Mouse (Mus musculus) adrenal gland (tissue): ENCODE measurements around the gene Senp3.

ENCODE experiments used
- intact Hi-C: fragments of 180-260 bp; cut with DNase I; formaldehyde crosslinking; loops from one replicate; pipeline ENCODE4 v1.15.1; 2025

The Senp3 gene

GRCm38 (mm10) chr11:69682840-69683533 lies 1.1 kb upstream of the Senp3 start:
- intact Hi-C loops: loop anchor here (2.0 to 5.0 kb wide), 2 partner anchors 32 to 69 kb away; no protein-coding TSS in a partner anchor

DNA sequence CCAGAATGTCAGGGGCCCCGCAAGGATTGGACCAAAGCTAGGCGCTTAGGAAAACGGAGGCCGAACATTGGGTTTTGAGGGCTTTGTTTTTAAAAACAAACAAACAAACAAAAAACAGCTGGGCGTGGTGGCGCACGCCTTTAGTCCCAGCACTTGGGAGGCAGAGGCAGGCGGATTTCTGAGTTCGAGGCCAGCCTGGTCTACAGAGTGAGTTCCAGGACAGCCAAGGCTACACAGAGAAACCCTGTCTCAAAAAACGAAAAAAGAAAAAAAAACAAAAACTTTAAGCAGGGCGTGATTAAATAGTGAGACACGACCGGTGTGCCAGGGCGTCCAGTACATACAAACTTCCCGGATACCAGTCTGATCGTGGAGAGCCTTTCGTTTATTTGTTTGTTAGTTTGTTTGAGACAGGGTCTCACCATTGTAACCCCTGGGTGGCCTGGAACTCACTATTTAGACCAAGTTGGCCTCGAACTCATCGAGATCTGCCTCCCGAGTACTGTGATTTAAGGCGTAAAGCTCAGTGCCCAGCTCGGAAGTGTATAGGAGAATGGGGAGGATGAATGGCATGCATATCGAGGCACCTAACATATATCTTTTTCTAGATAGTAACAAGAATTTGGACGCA lies 440 bp upstream of the Senp3 start:
- intact Hi-C loops: loop anchor here (2.0 to 5.0 kb wide), 2 partner anchors 32 to 70 kb away; no protein-coding TSS in a partner anchor

GRCm38 (mm10) chr11:69680136-69680855 lies 1.6 kb downstream of the Senp3 start:
- intact Hi-C loops: loop anchor here (5.0 kb wide), 1 partner anchor 72 kb away; no protein-coding TSS in a partner anchor

DNA sequence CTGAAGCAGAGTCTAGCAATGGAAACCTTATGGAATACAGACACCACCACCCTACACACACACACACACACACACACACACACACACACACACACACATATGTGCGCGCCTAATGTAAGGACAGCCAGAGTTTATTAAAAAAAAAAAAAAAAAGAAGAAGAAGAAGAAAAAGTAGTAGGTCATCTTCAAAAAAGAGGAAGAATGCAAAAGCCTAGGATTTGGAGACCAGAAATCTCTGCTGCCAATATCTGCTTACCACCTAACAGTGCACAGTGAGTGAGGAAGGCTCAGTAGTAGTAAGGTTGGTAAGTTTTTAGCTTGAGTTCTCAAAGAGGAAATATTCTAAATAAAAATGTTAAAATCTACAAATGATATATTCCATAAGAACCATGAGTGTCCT lies 2.7 kb downstream of the Senp3 start:
- intact Hi-C loops: no loop called here

DNA sequence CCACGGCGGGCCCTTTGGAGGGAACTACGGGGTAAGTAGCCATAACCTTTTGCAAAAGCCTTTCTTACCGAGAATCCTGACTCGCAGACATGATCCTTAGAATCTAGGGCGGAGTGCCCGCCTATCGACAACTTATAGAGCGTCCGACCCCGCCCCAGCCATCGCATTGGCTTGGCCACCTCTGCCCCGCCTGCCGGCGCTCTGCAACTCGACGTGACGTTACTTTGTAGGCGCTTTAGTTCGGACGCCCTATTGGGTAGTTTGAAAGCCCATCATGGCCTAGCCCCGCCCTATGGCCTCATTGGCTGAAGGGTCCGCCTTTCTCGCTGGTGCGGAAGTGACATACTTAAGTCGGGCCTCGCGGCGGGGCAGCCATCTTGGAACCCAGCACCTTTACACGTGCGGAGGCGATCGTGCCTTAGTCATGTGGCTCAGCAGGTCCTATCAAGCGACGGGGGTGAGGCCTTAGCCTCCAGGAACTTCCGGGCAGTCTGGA lies 9.6 kb downstream of the Senp3 start, which contains the start of gene Eif4a1:
TSS of gene Eif4a1 (minus strand) at position 213 of the 496 bp plus-strand sequence.
- intact Hi-C loops: no loop called here

DNA sequence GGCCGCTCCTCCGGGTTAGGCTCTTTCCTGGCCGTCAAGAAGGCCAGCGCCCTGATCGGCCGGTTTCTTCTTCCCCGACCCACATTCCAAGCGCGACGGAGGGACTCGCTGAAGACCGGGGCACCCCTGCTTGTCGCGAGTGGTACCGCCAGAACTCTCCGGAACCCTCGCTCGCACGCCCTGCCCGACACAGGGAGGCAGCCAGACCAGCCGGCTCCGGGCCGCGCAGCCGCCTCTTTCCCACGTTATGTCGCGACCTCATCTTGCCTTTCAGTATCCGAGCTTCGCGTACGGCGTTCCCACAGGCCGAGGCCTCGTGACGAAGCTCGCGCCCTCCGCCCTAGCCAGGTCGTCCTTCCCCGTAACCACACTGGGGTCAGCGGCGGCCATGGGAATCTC lies 10.2 kb downstream of the Senp3 start:
- intact Hi-C loops: no loop called here

DNA sequence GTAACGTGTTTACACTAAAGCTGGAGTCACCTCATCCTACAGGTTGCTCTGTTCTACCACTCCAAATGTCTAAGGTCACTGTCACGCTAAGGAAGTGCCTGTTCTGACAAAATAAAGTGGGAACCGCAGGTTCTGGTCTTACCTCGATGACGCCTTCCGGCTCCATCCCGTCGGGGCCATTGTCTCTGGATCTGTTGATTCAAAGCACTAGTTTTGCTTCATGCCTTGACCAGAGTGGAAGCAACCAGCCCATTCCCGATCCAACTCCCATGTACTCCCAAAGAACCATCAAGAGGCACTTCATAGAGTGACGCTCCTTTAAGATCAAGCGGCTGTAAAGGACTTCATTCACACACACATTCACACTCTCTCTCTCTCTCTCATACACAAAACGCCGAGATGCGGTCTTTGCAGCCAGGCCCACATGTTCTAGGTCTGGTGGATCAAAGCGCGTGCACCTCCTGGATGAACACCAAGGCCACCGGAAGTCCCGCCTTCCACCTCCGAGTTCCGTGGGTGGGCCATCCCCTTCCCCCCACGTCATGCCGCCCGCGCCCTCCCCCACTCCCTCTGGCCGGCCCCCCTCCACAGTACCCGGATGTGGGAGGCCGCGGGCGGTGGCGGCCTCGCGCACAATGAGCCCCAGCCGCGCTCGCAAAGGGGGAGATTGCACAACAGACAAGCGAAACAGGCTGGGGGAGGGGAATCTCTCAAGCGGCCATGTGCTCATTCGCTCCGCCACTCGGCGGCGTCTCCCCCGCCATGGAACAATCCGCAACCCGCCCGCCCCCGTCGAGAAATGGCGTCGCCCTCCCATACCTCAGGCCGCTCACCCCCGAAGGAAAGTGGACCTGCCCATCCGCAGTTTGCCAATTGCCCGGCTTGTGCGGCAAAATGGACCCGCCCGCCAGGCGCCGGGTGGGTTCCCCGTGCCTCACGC lies 10.8 kb downstream of the Senp3 start:
- intact Hi-C loops: no loop called here

- intact Hi-C loops: no loop called here
Observed at GRCm38 (mm10) chr11:69666665-69667005, 15.2 kb downstream of the Senp3 start.

DNA sequence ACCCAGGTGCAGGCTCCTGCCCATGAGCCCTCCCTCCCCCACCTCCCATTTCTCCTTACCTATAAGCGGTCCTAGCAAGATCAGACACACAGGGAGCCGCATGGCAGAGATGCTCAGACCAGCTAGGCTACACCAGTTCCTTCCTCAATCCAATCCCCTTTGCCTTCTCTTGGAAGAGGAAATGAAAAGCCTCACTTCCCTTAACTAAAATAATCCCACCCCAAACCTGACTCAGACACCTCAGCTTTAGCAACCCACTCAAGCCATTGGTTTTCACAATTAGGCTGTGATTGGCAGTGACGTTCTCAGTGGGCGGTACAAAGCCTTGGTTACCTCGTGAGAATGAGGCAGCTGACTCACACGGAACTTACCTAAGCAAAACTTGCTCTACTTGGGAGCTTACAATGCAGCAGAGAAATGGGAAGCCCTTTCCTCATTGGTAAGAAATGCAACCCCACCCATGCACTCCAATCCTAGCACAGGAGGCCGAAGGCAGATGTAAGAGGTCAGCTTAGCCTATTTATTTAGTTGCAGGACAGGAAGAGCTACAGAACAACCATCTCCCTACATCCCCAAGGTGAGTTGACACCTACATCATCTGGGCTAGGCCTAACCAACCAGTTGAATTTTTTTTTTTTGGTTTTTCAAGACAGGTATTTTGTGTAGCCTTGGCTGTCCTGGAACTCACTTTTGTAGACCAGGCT lies 15.8 kb downstream of the Senp3 start, which contains the start of gene Cd68:
TSS of gene Cd68 (minus strand) at position 193 of the 704 bp plus-strand sequence.
- intact Hi-C loops: no loop called here

DNA sequence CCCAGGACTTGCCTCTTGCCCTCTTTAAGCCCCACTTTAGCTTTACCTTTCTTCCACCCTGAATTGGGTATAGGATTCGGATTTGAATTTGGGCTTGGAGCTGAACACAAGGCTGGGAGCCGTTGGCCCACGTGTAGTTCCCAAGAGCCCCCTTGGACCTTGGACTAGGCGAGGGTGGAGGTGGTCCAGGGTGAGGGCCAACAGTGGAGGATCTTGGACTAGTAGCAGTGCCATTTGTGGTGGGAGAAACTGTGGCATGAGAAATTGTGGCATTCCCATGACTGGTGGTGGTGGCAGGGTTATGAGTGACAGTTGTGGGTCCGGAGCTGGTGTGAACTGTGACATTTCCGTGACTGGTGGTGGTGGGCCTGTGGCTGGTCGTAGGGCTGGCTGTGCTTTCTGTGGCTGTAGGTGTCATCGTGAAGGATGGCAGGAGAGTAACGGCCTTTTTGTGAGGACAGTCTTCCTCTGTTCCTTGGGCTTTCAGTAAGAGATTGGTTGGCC lies 16.4 kb downstream of the Senp3 start:
- intact Hi-C loops: no loop called here

GRCm38 (mm10) chr11:69664841-69665240 lies 17.0 kb downstream of the Senp3 start:
- intact Hi-C loops: loop anchor here (5.0 kb wide), 1 partner anchor 38 kb away; no protein-coding TSS in a partner anchor

GRCm38 (mm10) chr11:69663795-69664194 lies 18.1 kb downstream of the Senp3 start:
- intact Hi-C loops: loop anchor here (5.0 kb wide), 1 partner anchor 36 kb away; no protein-coding TSS in a partner anchor

GRCm38 (mm10) chr11:69662967-69663671 lies 18.8 kb downstream of the Senp3 start:
- intact Hi-C loops: loop anchor here (5.0 kb wide), 1 partner anchor 36 kb away; no protein-coding TSS in a partner anchor

- intact Hi-C loops: loop anchor here (5.0 kb wide), 1 partner anchor 35 kb away; no protein-coding TSS in a partner anchor
Observed at GRCm38 (mm10) chr11:69662213-69662966, 19.5 kb downstream of the Senp3 start, which contains the start of gene Mpdu1. TSS of gene Mpdu1 (minus strand) at chr11:69662642.

GRCm38 (mm10) chr11:69661221-69661881 lies 20.5 kb downstream of the Senp3 start:
- intact Hi-C loops: loop anchor here (5.0 kb wide), 1 partner anchor 34 kb away; no protein-coding TSS in a partner anchor

- intact Hi-C loops: no loop called here
Observed at GRCm38 (mm10) chr11:69657462-69657881, 24.4 kb downstream of the Senp3 start.
